Mouse (Mus musculus) induced T-regulatory cell, adult 2 months (primary cell): ENCODE results near the gene Rabep2.

Source experiments
- DNase-seq: peaks from one replicate; pipeline ENCODE4 v3.0.0-alpha.2; 2012; ENCODE audit warnings: low read depth

The Rabep2 gene

DNA sequence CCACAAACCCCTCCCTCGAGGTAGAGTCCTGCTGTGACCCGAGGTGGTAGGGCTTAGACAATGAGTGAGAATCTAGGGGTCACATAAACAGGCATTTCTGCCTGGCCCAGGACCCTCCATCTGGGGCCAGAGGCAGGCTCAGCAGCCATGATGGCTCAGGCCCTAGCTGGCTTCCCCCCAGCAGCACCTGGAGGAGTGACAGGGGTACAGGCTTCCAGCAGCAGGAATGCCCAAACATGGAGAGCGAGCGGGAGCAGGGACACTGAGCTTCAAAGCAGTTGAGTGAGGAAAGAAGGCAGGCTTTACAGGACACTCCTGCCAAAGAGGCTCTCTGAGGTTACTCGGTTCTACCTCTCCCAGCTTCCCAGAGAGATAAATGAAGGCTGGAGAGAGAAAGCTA, 36.3 kb downstream of the Rabep2 start:
- DNase-seq: no peak

DNA sequence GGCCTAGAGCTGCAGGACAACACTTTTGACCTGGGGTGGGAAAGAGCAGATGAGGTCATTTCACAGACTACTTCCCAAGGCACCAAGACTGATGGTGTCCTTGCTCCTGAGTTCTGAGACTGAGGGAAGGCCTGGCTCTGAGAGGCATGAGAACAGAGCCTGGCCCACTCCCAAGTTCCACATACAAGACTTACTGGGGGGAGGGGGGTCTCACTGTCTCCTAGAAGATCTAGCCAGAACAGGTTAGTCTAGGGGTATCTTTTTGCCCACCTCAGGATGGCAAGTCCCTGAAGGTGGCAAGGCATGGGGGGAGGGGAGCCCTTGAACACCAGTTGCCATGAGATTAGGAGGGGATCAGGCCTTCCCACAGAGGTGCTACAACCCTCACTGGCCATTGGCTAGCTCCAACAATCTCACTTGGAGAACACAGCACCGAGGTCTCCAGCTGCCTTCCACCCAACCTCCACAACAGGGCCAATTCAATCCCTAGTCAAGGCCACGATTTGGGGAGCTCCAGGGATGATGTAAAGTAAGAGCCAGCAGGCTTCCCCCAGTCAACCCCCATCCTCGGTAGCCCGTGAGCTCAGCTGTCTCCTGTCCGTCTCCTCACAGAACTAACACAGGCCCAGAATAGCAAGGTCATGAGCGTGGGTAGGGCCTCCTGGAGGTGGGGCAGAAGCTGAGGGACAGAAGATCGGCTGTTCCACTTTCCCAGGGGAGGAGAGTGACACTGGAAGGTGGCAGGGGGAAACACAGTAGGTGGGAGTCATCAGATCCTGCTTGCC, 36.9 kb downstream of the Rabep2 start:
- DNase-seq: no peak

- no peak for DNase-seq
Observed at GRCm38 (mm10) chr7:126466116-126466515, 37.6 kb downstream of the Rabep2 start.

DNA sequence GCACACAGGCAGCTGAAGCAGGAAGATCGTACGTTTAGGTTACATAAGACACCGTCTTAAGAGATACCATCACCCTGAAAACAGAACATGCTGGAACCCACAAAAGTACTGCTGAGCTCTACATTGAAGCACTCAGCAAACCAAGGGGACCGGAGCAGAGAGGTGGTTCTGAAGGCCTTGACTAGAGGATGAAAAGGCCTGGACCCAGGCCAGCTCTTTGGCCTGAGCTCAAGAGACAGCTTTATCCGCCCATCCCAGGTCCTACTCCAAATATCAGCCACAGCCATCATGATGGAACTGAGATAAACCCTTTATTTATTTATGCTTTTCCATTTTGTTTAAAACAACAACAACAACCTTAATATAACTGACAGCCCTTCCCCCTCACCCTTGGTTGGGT, 38.1 kb downstream of the Rabep2 start:
- no peak for DNase-seq

GRCm38 (mm10) chr7:126467271-126467670, 38.7 kb downstream of the Rabep2 start:
- peak; percentile 82 for DNase-seq

DNA sequence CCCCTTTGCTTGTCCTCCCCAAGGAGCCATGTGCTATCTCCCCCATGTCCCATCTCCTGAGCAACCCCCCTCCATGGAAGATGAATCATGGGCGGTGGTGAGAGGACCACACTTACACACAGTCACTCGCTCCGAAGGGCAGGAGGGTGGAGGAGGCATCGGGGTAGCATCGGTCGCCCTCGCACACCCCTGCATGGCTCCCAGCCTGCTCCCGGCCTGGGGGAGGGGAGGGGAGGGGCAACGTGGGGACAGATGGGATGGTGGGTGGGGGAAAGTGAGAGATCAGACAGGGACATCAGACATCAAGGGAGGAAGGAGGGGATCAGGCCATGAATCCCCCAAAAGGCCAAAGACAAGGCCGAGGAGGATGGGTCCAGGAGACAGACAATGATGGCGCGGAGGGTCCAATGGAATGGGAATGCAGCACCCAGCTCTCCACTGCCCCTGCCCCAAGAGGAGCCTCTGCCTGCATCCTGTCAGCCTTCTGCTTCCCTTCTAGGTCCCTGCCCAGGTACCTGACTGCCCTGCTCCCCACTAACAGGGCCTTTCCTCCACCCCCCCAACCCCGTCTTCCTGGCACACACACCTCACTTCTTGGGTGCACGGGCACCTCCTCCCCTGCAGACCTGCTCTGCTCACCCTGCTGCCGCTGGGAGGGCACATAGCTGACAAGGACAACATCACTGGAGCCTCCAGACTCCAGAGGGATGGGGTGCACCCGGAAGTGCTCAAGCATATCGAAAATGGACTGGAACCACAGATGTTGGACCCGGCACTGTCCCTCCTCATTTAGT, 39.5 kb downstream of the Rabep2 start:
- no peak for DNase-seq

GRCm38 (mm10) chr7:126470077-126470476, 41.5 kb downstream of the Rabep2 start:
- DNase-seq: peak; percentile 93

DNA sequence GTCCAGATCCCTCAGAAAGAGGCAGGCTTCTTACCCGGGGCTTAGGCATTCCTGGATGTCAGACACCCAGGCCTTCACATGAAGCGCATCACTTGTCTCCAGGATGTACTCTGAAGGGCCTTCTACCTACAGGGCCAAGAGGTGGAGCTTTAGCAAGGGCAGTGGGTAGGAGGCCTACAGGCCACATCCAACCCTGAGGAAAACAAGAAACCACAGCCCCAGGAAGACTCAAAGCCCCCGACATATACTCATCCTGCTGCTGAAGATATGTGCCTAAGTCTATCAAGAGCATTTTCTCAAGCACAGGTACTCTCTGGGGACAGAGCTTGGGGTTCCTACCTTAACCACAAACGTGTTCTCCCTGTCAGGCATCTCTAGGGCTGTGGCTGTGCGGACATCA, 42.8 kb downstream of the Rabep2 start:
- peak; percentile 64 for DNase-seq

DNA sequence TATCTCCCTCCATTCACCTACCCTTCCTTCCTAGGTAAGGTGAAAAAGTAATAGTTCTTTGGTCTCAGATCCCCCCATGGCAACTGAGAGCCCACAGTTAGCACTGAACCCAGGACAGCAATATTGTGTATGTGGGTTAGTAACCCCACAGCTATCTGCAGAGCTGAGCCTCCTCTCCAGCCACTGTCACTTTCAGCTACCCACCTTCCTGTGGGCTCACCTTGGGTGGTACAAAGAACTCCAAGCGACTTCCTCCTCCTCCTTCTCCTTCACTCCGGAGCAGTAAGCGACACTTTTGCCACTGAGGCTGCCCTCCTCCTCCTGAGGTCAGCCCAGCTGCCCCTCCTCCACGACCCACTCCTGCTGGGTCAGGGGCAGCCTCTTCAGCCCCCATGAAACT, 43.3 kb downstream of the Rabep2 start:
- peak; percentile 66 for DNase-seq

- DNase-seq: peak; percentile 89
Observed at GRCm38 (mm10) chr7:126472306-126472705, 43.7 kb downstream of the Rabep2 start.

DNA sequence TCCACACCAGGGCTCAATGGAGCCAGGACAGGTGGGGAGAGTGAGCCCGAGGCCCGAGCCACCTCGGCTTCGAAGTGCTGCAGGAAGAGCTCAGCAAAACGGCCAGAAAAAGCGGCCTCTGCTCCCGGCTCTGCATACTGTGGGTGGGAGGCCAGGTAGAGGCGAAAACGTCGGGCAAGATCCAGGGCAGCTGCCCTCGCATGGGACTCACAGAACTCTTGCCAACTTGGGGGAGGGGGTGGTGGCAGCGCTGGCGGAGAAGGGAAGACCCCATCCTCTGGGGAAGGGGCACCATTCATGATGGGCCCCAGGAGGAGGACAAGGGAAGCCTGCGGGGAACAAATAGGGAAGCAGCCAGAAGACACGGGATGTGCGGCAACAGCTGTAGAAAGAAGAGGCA, 44.2 kb downstream of the Rabep2 start:
- DNase-seq: no peak

GRCm38 (mm10) chr7:126473470-126474086, 45.0 kb downstream of the Rabep2 start:
- peak; percentile 34 for DNase-seq

GRCm38 (mm10) chr7:126474486-126474955, 46.0 kb downstream of the Rabep2 start:
- peak; percentile 47 for DNase-seq

DNA sequence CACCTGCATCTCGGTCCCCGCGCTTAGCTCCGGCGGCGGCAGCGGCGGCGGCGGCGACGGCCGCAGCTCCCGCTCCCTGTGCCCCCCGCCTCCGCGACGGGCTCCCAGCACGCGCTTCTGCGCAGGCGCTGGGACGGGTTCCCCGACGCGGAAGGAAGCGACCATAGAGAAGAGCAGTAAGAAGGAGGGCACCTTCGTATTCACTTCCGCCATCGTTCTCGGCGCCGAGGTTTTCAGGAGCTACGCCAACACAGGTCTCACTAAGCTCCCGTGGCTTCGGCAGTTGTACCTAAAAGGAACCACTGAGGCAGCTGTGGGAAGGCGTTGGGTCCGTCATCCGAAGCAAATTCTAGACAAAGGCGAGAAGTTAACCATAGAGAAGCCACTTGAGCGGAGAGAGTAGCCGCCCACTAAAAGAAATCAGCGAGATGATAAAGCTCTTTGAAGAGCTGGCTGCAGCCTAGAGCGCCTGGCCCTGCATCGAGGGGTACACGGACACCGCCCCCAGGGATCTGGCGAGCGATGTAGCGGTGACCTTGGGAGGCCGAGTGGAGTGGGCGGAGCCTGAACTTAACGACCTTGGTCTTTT, 46.5 kb downstream of the Rabep2 start, which contains the start of gene Sh2b1:
TSS of gene Sh2b1 (minus strand) at position 432 of the 589 bp plus-strand sequence.
- DNase-seq: peak; percentile 95

- peak; percentile 77 for DNase-seq
Observed at GRCm38 (mm10) chr7:126481699-126482098, 53.1 kb downstream of the Rabep2 start.

DNA sequence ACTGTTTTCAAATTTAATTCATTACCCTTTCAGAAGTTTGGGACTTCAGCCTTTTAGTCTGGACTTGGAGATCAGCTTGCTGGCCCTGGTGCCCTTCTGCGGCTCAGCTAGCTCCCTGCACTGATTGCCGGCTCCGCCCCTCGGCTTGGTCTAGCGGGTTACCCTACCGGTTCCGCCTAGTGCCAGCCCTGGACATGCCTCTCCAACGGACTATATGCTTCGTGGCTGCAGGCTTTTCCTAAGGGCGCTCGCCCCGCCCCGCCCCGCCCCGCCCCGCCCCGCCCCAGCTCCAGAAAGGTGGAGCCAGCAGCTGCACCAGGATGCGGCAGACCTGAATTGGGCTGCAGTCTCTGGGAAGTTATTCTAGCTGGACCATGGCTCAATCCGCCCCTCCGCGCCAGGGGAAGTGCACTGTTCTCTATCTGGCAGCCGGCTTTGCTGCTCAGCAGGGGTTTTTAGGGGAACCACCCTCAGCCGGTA, 53.9 kb downstream of the Rabep2 start:
- peak; percentile 81 for DNase-seq

DNA sequence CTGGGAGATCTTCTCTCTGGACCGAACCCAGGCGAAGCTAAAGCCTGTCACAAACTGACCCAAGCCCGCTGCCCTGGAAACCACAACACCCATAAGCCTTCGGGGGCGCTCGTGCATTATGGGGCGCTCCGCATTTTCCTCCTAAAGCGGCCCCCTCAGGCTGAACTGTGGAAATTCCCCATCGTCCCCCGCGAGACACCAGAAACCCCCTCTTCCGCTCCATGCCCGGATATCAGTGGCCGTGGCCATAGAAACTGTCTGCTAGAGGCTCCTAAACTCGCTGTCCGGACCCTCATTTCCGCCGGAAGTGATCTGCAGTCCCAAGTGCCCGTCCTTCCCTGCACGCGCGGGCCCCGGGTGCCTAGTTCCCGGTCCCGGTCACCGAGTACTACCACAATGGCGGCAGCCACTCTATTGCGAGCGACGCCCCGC, 58.5 kb downstream of the Rabep2 start, which contains the start of gene Tufm:
TSS of gene Tufm (plus strand) at position 310 of the 432 bp plus-strand sequence.
- DNase-seq: peak; percentile 93

- DNase-seq: peak; percentile 54
Observed at GRCm38 (mm10) chr7:126487617-126488385, 59.2 kb downstream of the Rabep2 start.

GRCm38 (mm10) chr7:126491005-126491404, 62.4 kb downstream of the Rabep2 start:
- DNase-seq: no peak

DNA sequence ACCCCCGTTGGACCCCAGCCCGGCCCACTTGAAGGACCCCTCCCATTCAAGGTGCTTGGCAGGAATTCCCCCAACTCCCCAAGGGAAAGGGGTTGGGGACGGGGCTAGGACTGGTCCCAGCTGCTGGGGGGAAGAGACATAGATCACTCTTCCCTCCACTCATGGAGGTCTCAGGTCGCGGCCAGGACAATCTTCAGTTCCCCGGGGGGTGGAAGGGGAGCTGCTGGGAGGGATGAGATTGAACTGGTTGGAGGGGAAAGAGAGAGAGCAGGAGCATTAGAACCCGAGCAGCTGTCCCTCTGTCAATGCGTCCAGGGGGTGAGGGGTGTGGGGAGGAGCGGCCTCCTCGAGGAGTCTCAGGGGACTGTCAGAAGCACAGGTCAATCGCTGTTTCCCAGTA, 63.4 kb downstream of the Rabep2 start:
- no peak for DNase-seq

DNA sequence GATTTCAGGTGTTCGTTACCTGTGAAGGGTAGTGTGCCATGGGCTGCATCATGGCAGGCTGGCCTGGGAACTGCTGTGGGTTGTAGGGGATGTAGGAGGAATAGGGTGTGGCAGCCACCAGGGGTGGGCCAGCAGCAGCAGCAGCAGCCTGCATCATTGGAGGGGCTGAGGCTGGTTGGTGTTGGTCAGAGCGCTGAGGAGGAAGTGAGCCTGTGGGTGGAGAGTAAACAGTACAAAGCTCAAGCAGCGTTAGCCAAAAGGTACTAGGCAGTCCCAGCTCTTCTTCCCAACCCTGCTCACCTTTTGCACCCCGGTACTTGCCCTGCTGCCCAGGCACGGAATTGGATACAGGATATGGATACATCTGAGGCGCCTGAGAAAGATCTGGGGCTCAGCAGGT, 65.6 kb downstream of the Rabep2 start:
- DNase-seq: no peak
